Mouse (Mus musculus) adipose tissue, adult 10 weeks (tissue): Measurements from ENCODE around the gene Cdr2l. TPM values are rescaled to one million over a fixed set of nuclear protein-coding genes. Genes with fewer than 3 reads are reported as not detected.

ENCODE experiments used
- polyA plus RNA-seq: library from polyadenylated mRNA; stranded (reverse); fragments of 350-450 nt; fragmentation: Illumina TruSeq; extraction: RNeasy Lipid Tissue Mini Kit (QIAGEN cat#74804); gene quantifications from one replicate; pipeline ENCODE4 v1.2.3, GENCODE M21; 2014; ENCODE audit warnings: low read depth, low replicate concordance

Cdr2l gene
- polyA plus RNA-seq, result 4.5 TPM

GRCm38 (mm10) chr11:115381743-115382539, at the start of gene Cdr2l:
Gene Cdr2l (plus strand): TSS chr11:115381916.

GRCm38 (mm10) chr11:115334531-115334930, 47.2 kb upstream of the Cdr2l start, which contains the start of gene Otop3:
Gene Otop3 (plus strand): TSS chr11:115334731.

GRCm38 (mm10) chr11:115367395-115367944, 14.2 kb upstream of the Cdr2l start, which contains the start of gene Hid1:
Gene Hid1 (minus strand): TSS chr11:115367756.

GRCm38 (mm10) chr11:115403338-115404124, 21.8 kb downstream of the Cdr2l start, which contains the start of gene Mrpl58:
Gene Mrpl58 (plus strand): TSS chr11:115403752.

GRCm38 (mm10) chr11:115419531-115420237, 38.0 kb downstream of the Cdr2l start, which contains the start of the genes Atp5h and Kctd2:
Gene Atp5h (minus strand): TSS chr11:115419962.
Gene Kctd2 (plus strand): TSS chr11:115420128.

GRCm38 (mm10) chr11:115439906-115440595, 58.3 kb downstream of the Cdr2l start, which contains the start of gene Trim80:
Gene Trim80 (plus strand): TSS chr11:115440545.

Other genes starting within 250 kb of the Cdr2l start
- gene Cd300lf, start 247.9 kb upstream of the Cdr2l start, polyA plus RNA-seq, result 0.52 TPM
- gene Slc9a3r1, start 218.6 kb upstream of the Cdr2l start, polyA plus RNA-seq, result 73.1 TPM
- 8.6 TPM for gene Tmem104, start 194.4 kb upstream of the Cdr2l start, polyA plus RNA-seq
- 37.4 TPM for gene Nat9, start 194.1 kb upstream of the Cdr2l start, polyA plus RNA-seq
- gene Grin2c, start 114.7 kb upstream of the Cdr2l start, polyA plus RNA-seq, result not detected
- 9.3 TPM for gene Fdxr, start 104.9 kb upstream of the Cdr2l start, polyA plus RNA-seq
- 4.6 TPM for gene Fads6, start 84.3 kb upstream of the Cdr2l start, polyA plus RNA-seq
- gene Otop2, start 74.8 kb upstream of the Cdr2l start, polyA plus RNA-seq, result not detected
- gene Ush1g, start 59.9 kb upstream of the Cdr2l start, polyA plus RNA-seq, result not detected
- not detected for gene Otop3, start 47.2 kb upstream of the Cdr2l start, polyA plus RNA-seq
- gene Hid1, start 14.2 kb upstream of the Cdr2l start, polyA plus RNA-seq, result 5.4 TPM
- gene Mrpl58, start 21.8 kb downstream of the Cdr2l start, polyA plus RNA-seq, result 64.3 TPM
- gene Atp5h, start 38.0 kb downstream of the Cdr2l start, polyA plus RNA-seq, result 496 TPM
- 34.3 TPM for gene Kctd2, start 38.2 kb downstream of the Cdr2l start, polyA plus RNA-seq
- 1.9 TPM for gene Trim80, start 58.6 kb downstream of the Cdr2l start, polyA plus RNA-seq
- 0.24 TPM for gene Slc16a5, start 80.6 kb downstream of the Cdr2l start, polyA plus RNA-seq
- 7.0 TPM for gene Armc7, start 93.8 kb downstream of the Cdr2l start, polyA plus RNA-seq
- 39.8 TPM for gene Nt5c, start 109.9 kb downstream of the Cdr2l start, polyA plus RNA-seq
- 72.9 TPM for gene Jpt1, start 132.5 kb downstream of the Cdr2l start, polyA plus RNA-seq
- gene Sumo2, start 154.4 kb downstream of the Cdr2l start, polyA plus RNA-seq, result 253 TPM
- gene Nup85, start 182.5 kb downstream of the Cdr2l start, polyA plus RNA-seq, result 35.1 TPM
- gene Mrps7, start 222.0 kb downstream of the Cdr2l start, polyA plus RNA-seq, result 54.4 TPM
- 19.1 TPM for gene Gga3, start 222.1 kb downstream of the Cdr2l start, polyA plus RNA-seq
- gene Mif4gd, start 231.1 kb downstream of the Cdr2l start, polyA plus RNA-seq, result 75.7 TPM
- 51.0 TPM for gene Slc25a19, start 246.4 kb downstream of the Cdr2l start, polyA plus RNA-seq